Mouse (Mus musculus) forelimb bud, embryonic 11.5 days (tissue): ENCODE measurements around the gene Il12rb1.
"Not testable (repeated sequence)": the region's sequence is repeated elsewhere in the genome, so short reads cannot be mapped to it uniquely, and the experiment has no call there.

Experiments
- DNase-seq: peaks from one replicate; pipeline ENCODE4 v3.0.0-alpha.2; 2012; ENCODE audit warnings: low read depth, low spot score

Gene Il12rb1

GRCm38 (mm10) chr8:70800648-70801047, 7.6 kb upstream of the Il12rb1 start:
- no peak for DNase-seq

- DNase-seq, result no peak
Measured at GRCm38 (mm10) chr8:70801156-70801555, 7.1 kb upstream of the Il12rb1 start.

GRCm38 (mm10) chr8:70801830-70802229, 6.4 kb upstream of the Il12rb1 start:
- DNase-seq, result no peak

GRCm38 (mm10) chr8:70802786-70803510, 5.3 kb upstream of the Il12rb1 start:
- DNase-seq, result no peak

GRCm38 (mm10) chr8:70803761-70804480, 4.3 kb upstream of the Il12rb1 start:
- DNase-seq, result no peak

GRCm38 (mm10) chr8:70804481-70805206, 3.6 kb upstream of the Il12rb1 start, which contains the start of gene Mast3:
Mast3 (minus strand) TSS chr8:70805054.
- DNase-seq, result peak; percentile 73

- DNase-seq, result no peak
Measured at GRCm38 (mm10) chr8:70806541-70806940, 1.7 kb upstream of the Il12rb1 start.

GRCm38 (mm10) chr8:70807304-70807703, 945 bp upstream of the Il12rb1 start:
- DNase-seq, result no peak

GRCm38 (mm10) chr8:70808955-70809701, 879 bp downstream of the Il12rb1 start:
- no peak for DNase-seq

- no peak for DNase-seq
Measured at GRCm38 (mm10) chr8:70810962-70811680, 2.9 kb downstream of the Il12rb1 start.

GRCm38 (mm10) chr8:70812055-70812454, 3.8 kb downstream of the Il12rb1 start:
- no peak for DNase-seq

- no peak for DNase-seq
Measured at GRCm38 (mm10) chr8:70812885-70813284, 4.6 kb downstream of the Il12rb1 start.

- no peak for DNase-seq
Measured at GRCm38 (mm10) chr8:70816679-70817078, 8.4 kb downstream of the Il12rb1 start.

- DNase-seq, result peak; percentile 62
Measured at GRCm38 (mm10) chr8:70820101-70820935, 12.1 kb downstream of the Il12rb1 start.

GRCm38 (mm10) chr8:70821399-70821962, 13.2 kb downstream of the Il12rb1 start:
- peak; percentile 79 for DNase-seq

- DNase-seq, result no peak
Measured at GRCm38 (mm10) chr8:70821992-70822391, 13.7 kb downstream of the Il12rb1 start.

GRCm38 (mm10) chr8:70822594-70822993, 14.3 kb downstream of the Il12rb1 start:
- not testable (repeated sequence) for DNase-seq

GRCm38 (mm10) chr8:70823802-70824201, 15.6 kb downstream of the Il12rb1 start:
- no peak for DNase-seq

GRCm38 (mm10) chr8:70825816-70826215, 17.6 kb downstream of the Il12rb1 start:
- no peak for DNase-seq

GRCm38 (mm10) chr8:70827010-70827409, 18.8 kb downstream of the Il12rb1 start:
- DNase-seq, result no peak
